Mouse (Mus musculus) small intestine, adult 2 months (tissue): ENCODE results near the gene Rer1.

ENCODE experiments used
- CTCF ChIP-seq: fragments of 200-500 bp; IDR thresholded peaks from 2 replicates; pipeline ENCODE4 v1.5.1; 2012; ENCODE audit warnings: low read depth, mild to moderate bottlenecking, control low read depth, inconsistent platforms, low read length, moderate library complexity, mixed read lengths; ENCODE audit not compliant: insufficient replicate concordance, insufficient read length; ENCODE audit errors: extremely low read depth
- POLR2A ChIP-seq: fragments of 200-500 bp; IDR thresholded peaks from 2 replicates; pipeline ENCODE4 v1.6.1; 2012; ENCODE audit warnings: low read depth, mild to moderate bottlenecking, control low read depth, inconsistent platforms, low read length, moderate library complexity

DNA sequence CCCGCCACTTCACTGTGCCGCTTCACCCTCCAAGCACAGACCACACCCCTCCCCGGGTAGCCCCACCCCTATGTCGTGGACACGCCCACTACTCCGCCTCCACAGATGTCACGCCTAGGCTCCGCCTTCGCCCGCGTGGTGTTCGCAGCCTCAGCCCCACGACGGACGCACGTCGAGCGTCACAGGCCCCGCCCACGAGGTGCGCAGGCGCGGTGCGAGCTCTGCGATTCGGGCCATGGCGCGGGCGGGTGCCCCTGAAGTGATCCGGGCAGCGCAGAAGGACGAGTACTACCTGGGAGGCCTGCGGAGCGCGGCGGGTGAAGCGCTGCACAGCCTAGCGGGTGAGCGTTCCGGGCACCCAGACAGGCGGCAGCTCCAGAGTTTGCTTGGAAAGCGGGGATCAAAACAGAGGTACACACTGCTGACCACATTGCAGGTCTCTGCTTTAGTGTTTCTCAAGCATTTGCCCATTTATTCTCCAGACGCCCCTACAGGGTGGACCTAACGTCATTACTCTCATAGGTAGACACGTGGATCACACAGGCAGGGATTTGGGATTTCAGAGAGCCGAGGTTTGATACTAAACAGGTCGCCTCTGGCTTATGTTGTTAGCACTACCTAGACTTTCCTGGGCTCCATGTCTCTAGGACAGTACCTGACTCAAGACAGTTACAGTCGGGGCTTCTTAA is 19.2 kb downstream of the Rer1 start, which contains the start of gene Pex10:
- TF ChIP-seq POLR2A (peak; percentile 84), CTCF (no peak)
